Mouse (Mus musculus): ENCODE data around the gene Tex50. TPM values are rescaled to one million over a fixed set of nuclear protein-coding genes. Genes with fewer than 3 reads are reported as not detected.
"Not testable (repeated sequence)": the region's sequence is repeated elsewhere in the genome, so short reads cannot be mapped to it uniquely, and the experiment has no call there.

The Tex50 gene
- not detected for polyA plus RNA-seq (2017; shearing (Covaris generic))

GRCm38 (mm10) chr1:161159214-161159613, at the start of gene Tex50:
TSS of gene Tex50 (minus strand) at chr1:161159314.
- ATAC-seq: no peak

- no peak for ATAC-seq
These were observed 40.7 kb upstream of the Tex50 start for GRCm38 (mm10) chr1:161199856-161200255.

DNA sequence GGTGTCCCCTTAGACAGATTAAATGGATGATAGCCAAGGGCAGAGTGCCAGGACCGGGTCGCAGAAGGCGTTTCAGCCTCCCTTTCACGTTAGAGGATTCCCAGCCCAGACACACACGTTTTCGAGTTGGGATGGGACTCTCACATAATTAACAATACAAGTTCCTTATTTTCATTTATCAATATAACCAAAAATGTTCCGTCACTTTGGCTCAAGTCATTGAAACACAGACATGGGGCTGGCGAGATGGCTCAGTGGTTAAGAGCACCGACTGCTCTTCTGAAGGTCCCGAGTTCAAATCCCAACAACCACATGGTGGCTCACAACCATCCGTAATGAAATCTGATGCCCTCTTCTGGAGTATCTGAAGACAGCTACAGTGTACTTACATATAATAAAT, 37.2 kb upstream of the Tex50 start:
- ATAC-seq: not testable (repeated sequence)

DNA sequence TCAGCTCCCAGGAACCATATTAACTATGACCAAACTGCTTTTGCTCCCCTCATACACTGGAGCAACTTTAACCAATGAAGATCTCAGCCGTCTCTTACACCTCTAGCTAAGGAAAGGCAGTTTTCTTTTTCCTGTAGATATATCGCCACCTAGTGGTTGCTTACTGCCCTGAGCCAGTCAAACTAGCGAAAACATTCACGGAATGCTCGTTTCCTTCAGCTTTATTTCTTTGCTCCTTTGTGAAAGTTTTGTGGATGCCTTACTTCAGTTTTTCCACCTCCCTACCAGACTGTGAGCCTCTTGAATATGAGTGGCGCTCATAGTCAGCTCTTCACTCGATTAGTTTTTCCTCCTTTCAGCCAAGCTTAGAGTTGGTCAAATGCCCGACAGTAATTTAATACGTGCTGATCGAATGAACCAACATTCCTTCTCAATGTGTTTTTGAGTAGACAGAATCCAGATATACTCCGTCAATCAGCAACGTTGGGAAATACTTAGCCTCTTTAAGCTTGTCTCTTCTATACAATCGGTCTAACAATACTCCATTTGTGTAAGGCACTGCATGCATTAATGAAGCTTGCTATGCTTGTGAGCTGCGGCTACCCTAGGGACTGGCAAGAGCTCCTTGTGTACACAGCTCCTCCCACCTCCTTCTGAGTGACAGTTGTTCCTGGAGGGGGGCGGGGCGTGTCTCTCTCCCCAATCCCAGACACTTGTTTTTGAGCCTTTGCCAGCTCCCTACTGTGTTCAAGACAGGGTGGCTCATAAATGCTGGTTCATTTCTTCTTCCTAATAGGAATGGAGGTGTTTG, 36.6 kb upstream of the Tex50 start:
- ATAC-seq: peak; percentile 88

DNA sequence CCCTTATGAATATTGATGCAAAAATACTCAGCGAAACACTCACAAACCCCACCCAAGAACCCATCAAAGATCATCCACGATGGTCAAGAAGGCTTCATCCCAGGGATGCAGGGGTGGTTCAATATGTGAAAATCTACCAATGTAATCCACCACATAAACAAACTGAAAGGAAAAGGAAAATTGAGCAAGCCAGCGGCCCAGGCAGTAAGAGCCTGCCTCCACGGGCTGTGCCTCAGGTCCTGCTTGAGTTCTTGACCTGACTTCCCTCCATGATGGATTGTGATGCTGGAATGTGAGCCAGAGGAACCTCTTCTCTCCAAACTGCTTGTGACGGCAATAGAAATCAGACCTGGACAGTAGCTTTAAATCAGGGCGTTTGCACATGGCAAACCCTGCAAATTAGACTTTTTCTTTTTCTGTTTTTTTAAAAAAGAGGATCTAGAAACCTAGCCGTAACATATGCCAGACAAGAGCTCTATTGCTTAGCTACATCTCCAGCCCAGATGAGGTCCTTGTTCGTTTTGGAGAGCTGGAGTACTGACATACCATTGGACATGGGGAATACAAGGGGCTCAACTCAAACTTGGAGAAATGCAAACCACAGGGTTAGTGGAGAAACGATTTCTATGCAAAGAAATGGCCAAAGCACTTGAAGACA, 31.3 kb upstream of the Tex50 start:
- no peak for ATAC-seq

GRCm38 (mm10) chr1:161185431-161185830, 26.3 kb upstream of the Tex50 start:
- no peak for ATAC-seq

- no peak for ATAC-seq
These were observed 24.6 kb upstream of the Tex50 start for GRCm38 (mm10) chr1:161183677-161184076.

DNA sequence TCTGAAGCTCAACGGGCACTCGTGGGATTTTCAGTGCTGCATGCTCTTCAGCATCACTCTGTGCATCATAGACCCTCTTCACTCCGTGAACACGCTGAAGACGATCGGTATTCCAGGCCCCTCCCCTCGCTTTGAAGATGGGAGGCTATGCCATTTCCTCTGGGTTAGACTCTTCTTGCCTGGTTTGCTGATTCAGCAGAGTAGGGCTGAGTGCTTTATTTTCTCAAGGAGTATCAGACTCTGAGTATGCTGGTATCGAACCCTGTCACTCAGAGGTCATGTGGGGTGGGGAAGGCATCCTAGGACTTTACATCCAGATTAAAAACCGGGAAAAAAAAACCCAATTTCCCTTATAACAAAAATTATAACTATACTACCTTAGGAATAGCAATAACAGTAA, 23.3 kb upstream of the Tex50 start:
- no peak for ATAC-seq

- ATAC-seq: peak; percentile 77
These were observed 21.6 kb upstream of the Tex50 start for GRCm38 (mm10) chr1:161180674-161181073.

DNA sequence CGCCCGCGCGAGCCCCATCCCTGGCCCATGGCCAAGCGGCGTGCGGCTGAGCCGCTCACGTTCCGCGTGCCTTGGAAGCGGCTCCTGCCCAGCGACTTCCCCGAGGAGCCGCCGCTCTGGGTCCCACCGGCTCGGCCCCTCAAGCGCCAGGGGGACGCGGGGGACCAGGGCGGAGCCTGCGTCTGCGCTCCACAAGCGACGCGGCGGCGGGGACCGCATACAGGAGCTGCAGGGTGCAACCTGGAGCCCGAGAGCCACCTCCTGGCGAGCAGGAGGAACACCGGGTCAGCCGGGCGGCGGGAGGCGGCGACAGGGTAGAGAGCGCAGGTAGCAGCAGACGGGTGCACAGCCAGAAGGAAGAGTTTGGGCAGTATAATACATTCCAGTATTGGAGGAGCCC, 11.5 kb upstream of the Tex50 start:
- ATAC-seq: peak; percentile 92

GRCm38 (mm10) chr1:161160266-161160665, 1.2 kb upstream of the Tex50 start:
- no peak for ATAC-seq

DNA sequence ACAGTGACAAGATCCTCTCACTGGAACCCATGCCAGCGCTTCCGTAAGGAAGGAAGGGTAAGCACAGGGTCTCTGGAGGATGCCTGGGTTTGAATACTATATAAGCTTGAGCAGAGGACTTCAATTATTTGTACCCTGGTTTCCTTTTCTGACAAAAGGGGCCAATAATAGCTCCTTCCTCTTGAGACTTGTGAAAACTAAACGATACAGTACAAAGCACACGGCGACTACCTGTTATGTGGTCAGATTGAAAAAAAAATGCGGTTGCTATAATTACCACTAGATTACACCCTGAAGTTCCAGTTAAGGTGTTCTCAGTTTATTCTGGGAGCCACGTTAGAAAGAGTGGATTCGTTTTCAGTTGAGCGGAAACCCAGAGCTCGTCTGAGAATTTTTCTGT, 2.6 kb downstream of the Tex50 start:
- ATAC-seq: peak; percentile 25

GRCm38 (mm10) chr1:161151098-161151497, 8.0 kb downstream of the Tex50 start:
- no peak for ATAC-seq

GRCm38 (mm10) chr1:161147888-161148287, 11.2 kb downstream of the Tex50 start:
- ATAC-seq: no peak

- not testable (repeated sequence) for ATAC-seq
These were observed 13.5 kb downstream of the Tex50 start for GRCm38 (mm10) chr1:161145611-161146010.

DNA sequence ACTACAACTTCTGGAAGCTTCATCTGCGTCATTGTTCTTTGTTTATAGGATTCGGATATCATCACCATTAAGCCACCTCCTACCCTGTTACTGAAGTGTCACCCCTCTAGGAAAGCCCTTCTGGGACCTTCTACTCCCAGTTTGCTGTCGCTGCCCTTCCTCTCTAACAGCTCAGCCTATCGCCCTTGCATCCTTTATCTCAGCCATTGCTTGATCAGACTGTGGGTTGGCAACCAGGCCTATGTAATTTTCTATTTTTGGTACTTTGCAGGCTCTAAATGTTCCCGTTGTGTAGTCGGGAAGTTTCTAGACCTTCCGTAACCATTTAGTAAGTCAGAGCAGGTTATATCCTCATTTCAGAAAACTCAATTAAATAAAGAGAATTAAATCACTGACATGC, 15.9 kb downstream of the Tex50 start:
- ATAC-seq: no peak

- ATAC-seq: no peak
These were observed 16.5 kb downstream of the Tex50 start, which contains the start of gene Ankrd45 for GRCm38 (mm10) chr1:161142531-161143159. TSS of gene Ankrd45 (plus strand) at chr1:161142691.

- ATAC-seq: no peak
These were observed 18.9 kb downstream of the Tex50 start for GRCm38 (mm10) chr1:161140026-161140762.

- ATAC-seq: no peak
These were observed 19.6 kb downstream of the Tex50 start for GRCm38 (mm10) chr1:161139496-161139895.

DNA sequence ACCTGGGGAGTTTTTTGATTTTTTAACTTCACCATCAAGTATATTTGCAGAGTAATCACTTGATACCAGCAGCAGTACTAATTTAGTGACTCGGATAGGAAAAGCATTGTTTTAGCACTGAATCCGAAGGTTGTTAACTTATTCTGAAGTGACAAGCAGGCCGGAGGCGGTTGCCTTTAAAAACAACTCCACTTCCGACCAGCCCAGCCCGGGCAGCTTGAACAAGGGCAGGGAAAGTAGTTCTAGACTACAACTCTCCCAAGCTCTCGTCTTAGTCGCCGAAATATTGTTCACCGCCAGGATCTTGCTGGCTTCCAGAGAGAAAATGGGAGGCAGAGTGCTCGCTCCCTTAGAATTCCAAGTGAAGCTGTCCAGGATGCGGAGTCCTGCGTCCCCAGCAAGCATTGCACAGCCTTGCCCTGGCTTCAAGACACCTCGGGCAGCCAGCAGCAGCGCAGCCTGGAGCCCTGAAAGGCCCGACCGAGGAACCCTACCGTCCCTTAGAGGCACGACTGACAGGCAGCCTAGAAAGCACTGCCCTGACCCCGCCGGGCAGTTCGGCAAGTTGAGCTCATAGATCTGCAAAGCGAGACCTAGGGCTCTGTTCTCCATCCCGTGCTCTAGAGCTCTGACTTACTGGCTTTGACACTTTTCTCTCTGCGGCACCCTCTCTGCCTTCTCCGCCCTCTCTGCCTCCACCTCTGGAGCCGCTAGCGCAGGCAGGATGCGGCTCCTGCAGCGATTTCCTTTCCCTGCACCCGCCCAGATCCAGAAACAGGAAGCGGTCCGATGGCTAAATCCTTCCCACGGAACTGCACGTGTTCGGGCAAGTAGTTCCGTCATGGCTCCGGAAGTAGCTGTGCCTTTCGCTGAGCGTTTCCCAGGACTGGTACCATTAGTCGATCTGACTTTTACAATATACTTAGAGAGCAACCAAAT, 28.1 kb downstream of the Tex50 start, which contains the start of gene Klhl20:
Gene Klhl20, minus strand, starts transcription at position 786 of the 939 bp plus-strand sequence.
- ATAC-seq: peak; percentile 99

DNA sequence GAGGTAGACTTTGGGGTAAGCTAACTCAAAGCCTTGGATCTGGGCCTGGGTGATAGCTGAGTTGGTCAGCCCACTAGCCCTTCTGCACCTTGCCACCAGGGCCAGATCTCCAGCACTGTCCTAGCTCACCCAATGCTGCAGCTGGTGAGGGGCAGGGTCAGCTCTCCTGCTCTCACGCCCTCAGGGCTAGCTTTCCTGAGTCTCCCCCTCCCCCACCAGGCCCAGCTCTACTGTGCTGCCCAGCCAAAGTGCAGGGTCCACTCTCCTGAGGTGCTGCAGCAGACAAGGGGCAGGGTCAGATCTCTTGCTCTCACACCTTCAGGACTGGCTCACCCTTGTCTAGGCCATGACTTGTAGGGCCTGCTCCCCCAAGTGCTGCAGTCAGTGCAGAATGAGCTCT, 32.7 kb downstream of the Tex50 start:
- ATAC-seq: no peak
